Mouse (Mus musculus): ENCODE measurements around the gene Spata45.

DNA sequence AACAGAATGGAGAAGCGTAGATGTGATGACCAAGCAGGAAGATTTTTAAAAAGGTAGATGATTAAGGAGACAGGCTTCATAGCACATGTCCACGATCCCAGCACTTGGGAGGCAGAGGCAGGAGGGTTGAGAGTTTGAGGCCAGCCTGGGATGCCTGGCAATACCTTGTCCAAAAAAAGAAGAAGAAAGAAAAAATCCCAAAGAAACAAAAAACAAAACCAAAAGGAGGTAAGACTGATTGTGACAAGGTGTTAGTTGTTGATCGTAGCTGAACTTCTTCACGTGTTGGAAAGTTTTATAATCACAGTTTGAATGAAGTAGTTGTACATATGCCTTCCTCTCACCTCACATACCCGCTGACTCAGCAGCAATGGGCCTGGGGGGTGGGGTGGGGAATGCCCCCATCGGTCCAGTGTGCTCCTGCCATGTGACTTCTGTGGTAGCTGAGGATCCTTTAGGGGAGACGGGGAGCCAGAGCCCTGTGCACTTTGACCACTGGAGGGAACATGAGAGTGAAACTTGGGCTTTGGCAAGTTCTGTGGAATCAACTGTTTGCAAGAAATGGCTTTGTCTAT, 50.0 kb downstream of the Spata45 start:
- TF ChIP-seq POLR2A (IDR thresholded peaks at IDR 0.05; ENCODE audit: low read depth, low read length) (no peak), CTCF (conservative IDR thresholded peaks at IDR 0.05; ENCODE audit: insufficient read depth, insufficient read length, low read depth, low read length) (no peak)

Data from kidney, adult 2 months (tissue).